Mouse (Mus musculus) neural tube, embryonic 13.5 days (tissue): ENCODE results near the gene Lsp1. TPM values are rescaled to one million over a fixed set of nuclear protein-coding genes. Genes with fewer than 3 reads are reported as not detected.
A peak's percentile ranks its signal among the peaks of the same experiment; 100 is the strongest.

Experiments used
- ATAC-seq: fragments of 200-750 bp; cut with Nextera tagmentation; 2 replicates; pipeline ENCODE4 v1.8.0; 2017; ENCODE audit warnings: low read depth, mild to moderate bottlenecking, moderate TSS enrichment, moderate library complexity
- H3K27ac ChIP-seq: fragments of 300-500 bp; sonication (generic); replicated peaks from 2 replicates; pipeline ENCODE4 v1.5.1; 2015; ENCODE audit warnings: moderate library complexity, mild to moderate bottlenecking, inconsistent platforms
- H3K27me3 ChIP-seq: fragments of 300-500 bp; sonication (generic); 2 replicates; pipeline ENCODE4 v1.6.1; 2015; ENCODE audit warnings: mild to moderate bottlenecking, inconsistent platforms
- H3K36me3 ChIP-seq: fragments of 300-500 bp; sonication (generic); 2 replicates; pipeline ENCODE4 v1.6.1; 2015; ENCODE audit warnings: mild to moderate bottlenecking, inconsistent platforms
- H3K4me1 ChIP-seq: fragments of 300-500 bp; sonication (generic); replicated peaks from 2 replicates; pipeline ENCODE4 v1.6.1; 2015; ENCODE audit warnings: inconsistent platforms
- H3K4me2 ChIP-seq: fragments of 300-500 bp; sonication (generic); 2 replicates; pipeline ENCODE4 v1.6.1; 2015; ENCODE audit warnings: inconsistent platforms, mild to moderate bottlenecking, moderate library complexity
- H3K4me3 ChIP-seq: fragments of 300-500 bp; sonication (generic); 2 replicates; pipeline ENCODE4 v1.5.1; 2015; ENCODE audit warnings: mild to moderate bottlenecking, inconsistent platforms
- H3K9ac ChIP-seq: fragments of 300-500 bp; sonication (generic); 2 replicates; pipeline ENCODE4 v1.6.1; 2015; ENCODE audit warnings: moderate library complexity, mild to moderate bottlenecking, inconsistent platforms
- H3K9me3 ChIP-seq: fragments of 300-500 bp; sonication (generic); 2 replicates; pipeline ENCODE4 v1.6.1; 2016; ENCODE audit warnings: inconsistent platforms
- WGBS: fragments of 180-500 bp; shearing (Covaris S2); methylation state at CpG from one replicate; pipeline ENCODE4 v1.1.7; 2015; 5-methylcytosine and 5-hydroxymethylcytosine counted together
- polyA plus RNA-seq: library from polyadenylated mRNA; unstranded; fragments of >200 nt; fragmentation: Nextera tagmentation; extraction: Ambion mirVana; gene quantifications from 2 replicates; pipeline ENCODE4 v1.2.1, GENCODE M21; 2015

Lsp1 gene
- polyA plus RNA-seq, 1 experiment from 2014 or later = 9.3 TPM

GRCm38 (mm10) chr7:142496158-142496557 is 35.5 kb downstream of the Lsp1 start:
- Histone ChIP-seq H3K9me3 (no peaks in the 10 kb centered on the region), H3K9ac (no peak overlapping the region), H3K4me2 (no peak overlapping the region), H3K27ac (no peak overlapping the region), H3K27me3 (no peaks in the 10 kb centered on the region), H3K4me3 (no peak overlapping the region), H3K36me3 (no peaks in the 10 kb centered on the region), H3K4me1 (no peaks in the 10 kb centered on the region)
- ATAC-seq = no peak
- 78% methylated on average over 3 of the region's 3 CpGs for WGBS

GRCm38 (mm10) chr7:142496800-142497199 is 36.2 kb downstream of the Lsp1 start:
- whole genome bisulfite sequencing = 81% methylated on average over 5 of the region's 5 CpGs
- H3K4me2 ChIP-seq = no peak overlapping the region

GRCm38 (mm10) chr7:142497775-142498174 is 37.2 kb downstream of the Lsp1 start:
- no peak for ATAC-seq
- Histone ChIP-seq H3K4me3 (no peak overlapping the region), H3K36me3 (no peaks in the 10 kb centered on the region), H3K27ac (no peak overlapping the region), H3K27me3 (no peaks in the 10 kb centered on the region), H3K4me2 (no peak overlapping the region), H3K9me3 (no peaks in the 10 kb centered on the region), H3K4me1 (no peaks in the 10 kb centered on the region), H3K9ac (no peak overlapping the region)
- WGBS = 90% methylated on average over 2 of the region's 2 CpGs

More at GRCm38 (mm10) chr7:142496800-142497199, 36.2 kb downstream of the Lsp1 start:
- Histone ChIP-seq H3K27me3 (no peaks in the 10 kb centered on the region), H3K9ac (no peak overlapping the region), H3K4me1 (no peaks in the 10 kb centered on the region), H3K36me3 (no peaks in the 10 kb centered on the region), H3K9me3 (no peaks in the 10 kb centered on the region), H3K27ac (no peak overlapping the region), H3K4me3 (no peak overlapping the region)
- ATAC-seq = no peak

DNA sequence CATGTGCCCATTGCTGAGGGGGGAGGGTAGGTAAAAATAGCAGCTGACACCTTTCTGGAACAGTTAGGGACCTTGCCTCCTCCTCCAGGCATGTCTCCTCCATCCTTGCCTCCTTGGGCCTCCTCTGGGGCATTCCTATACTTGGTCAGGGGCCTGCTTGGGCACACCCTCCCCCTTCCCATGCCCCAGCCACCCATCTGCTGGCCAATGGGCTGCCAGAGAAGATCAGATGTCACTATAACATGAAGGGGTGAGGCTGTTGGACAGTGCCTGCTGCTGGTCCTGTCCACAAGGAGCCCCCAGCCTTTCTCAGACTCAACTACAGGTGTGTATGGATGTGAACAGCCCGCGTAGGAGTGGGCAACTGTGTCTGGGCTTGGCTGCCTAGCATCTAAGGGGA is 38.0 kb downstream of the Lsp1 start, which contains the start of gene Tnnt3:
Gene Tnnt3, plus strand, starts transcription at position 262 of the 400 bp plus-strand sequence.
- Histone ChIP-seq H3K36me3 (no peaks in the 10 kb centered on the region), H3K4me2 (no peak within 1 kb of the TSS), H3K4me3 (no peak within 1 kb of the TSS), H3K4me1 (no peaks in the 10 kb centered on the region), H3K9ac (no peak within 1 kb of the TSS), H3K27ac (no peak within 1 kb of the TSS), H3K9me3 (no peaks in the 10 kb centered on the region), H3K27me3 (no peaks in the 10 kb centered on the region)
- WGBS = 87% methylated on average over 2 of the region's 2 CpGs
- no peak for ATAC-seq

DNA sequence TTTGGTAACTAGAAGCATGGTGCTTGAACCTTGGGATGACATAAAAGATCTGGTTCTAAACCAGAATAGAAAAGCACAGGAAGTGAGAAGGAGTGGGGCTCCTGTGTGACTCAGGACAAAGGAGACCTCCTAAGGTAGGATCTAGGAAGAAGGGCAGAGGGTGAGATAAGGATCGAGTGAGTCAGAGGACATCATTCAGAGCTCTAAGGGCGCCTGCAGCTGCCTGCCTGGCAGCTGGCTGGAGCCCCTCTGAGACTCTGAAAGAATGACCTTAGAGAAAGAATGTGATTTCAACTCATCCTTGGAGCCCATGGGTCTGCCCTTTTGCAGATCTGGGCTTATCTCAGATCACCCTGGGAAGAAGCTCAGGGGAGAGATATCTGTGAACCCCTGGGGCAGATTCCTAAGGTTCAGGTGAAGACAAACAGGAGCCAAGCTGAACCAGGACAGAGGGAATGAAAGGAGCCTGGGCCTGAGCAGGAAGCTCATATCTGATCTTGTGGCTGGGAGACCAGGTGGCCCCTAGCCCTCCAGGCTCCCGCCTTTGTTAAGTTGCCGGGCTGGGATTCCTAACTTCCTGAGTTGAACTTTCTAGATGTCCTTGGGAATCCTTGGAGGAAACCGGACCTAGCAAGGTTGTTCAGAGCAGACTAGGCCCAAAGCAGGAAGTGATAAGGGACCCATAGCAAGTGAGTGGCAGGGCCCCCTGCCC is 38.6 kb downstream of the Lsp1 start:
- Histone ChIP-seq H3K4me1 (no peaks in the 10 kb centered on the region), H3K36me3 (no peaks in the 10 kb centered on the region), H3K27ac (no peak overlapping the region), H3K4me2 (no peak overlapping the region), H3K27me3 (no peaks in the 10 kb centered on the region; the same call in 1 of the 2 replicates), H3K9me3 (no peaks in the 10 kb centered on the region), H3K9ac (no peak overlapping the region), H3K4me3 (no peak overlapping the region)
- WGBS = 86% methylated on average over 5 of the region's 5 CpGs
- no peak for ATAC-seq

DNA sequence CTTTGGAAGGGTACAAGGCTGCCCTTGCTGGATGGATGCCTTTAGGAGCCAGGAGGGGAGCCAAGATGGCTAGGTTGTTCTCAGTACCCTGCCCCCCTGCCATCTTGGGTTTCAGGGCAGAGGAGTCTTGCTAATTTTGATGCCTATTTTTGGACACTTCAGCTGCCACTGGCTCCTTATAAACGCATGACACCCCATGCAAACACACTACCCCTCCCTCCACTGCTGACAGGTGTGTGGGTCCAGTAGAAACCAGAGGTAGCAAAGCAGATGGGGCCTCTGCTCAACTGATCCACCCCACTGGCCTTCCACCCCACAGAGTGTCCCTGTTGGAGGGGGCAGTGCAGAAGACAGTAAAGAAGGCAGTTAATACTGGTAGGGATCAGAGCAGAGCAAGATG is 39.4 kb downstream of the Lsp1 start:
- no peak for ATAC-seq
- peaks cover 6% of the 10 kb centered on the region; the same call in 1 of the 2 replicates for H3K27me3 ChIP-seq
- H3K4me3 ChIP-seq = no peak overlapping the region
- no peaks in the 10 kb centered on the region for H3K36me3 ChIP-seq
- no peaks in the 10 kb centered on the region for H3K9me3 ChIP-seq
- 93% methylated on average over 1 of the region's 1 CpGs for WGBS
- no peaks in the 10 kb centered on the region for H3K4me1 ChIP-seq
- no peak overlapping the region for H3K4me2 ChIP-seq
- H3K9ac ChIP-seq = no peak overlapping the region
- H3K27ac ChIP-seq = no peak overlapping the region

DNA sequence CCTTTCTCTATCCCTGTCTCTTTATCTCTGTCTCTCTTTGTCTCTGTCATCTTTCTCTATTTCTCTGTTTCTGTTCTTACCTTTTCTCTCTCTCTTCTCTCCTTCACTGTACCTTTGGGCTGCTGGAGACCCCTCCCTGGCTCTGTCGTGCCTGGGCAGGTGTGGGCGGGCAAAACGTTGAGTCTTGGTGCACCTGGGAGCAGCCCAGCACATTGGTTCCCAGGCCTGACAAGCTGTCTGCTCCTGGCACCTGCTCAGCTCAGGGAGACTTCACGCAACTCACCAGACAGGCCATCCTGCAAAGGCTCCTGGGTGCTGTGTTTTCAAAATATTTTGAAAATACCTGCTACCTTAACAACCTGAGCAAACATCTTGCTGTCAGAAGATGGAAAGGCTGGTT is 42.6 kb downstream of the Lsp1 start:
- H3K4me3 ChIP-seq = no peak overlapping the region
- no peak overlapping the region for H3K4me2 ChIP-seq
- H3K9me3 ChIP-seq = no peaks in the 10 kb centered on the region
- H3K9ac ChIP-seq = no peak overlapping the region
- no peak for ATAC-seq
- H3K27me3 ChIP-seq = peaks cover 29% of the 10 kb centered on the region
- 93% methylated on average over 4 of the region's 4 CpGs for WGBS
- H3K4me1 ChIP-seq = peaks cover 16% of the 10 kb centered on the region
- no peak overlapping the region for H3K27ac ChIP-seq
- no peaks in the 10 kb centered on the region for H3K36me3 ChIP-seq

DNA sequence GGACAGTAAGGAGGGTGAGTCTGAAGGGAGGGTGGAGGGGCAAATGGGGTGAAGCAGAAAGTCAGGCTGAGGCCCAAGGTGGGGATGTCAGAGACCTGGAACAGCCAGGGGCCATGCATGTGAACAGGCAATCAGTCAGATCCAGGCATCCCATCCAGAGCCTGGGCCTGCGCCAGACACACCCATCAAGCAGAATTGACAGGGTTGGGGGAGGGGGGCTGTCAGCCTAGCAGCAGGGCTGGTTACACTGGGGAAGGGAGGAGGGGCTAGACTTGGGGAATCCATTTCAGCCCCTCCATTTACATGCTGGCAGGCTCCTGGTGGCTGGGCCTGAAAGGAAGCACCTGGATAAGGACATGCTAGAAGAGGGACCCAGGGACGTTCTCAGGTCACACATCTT is 45.3 kb downstream of the Lsp1 start:
- peak; percentile 66; the same call in 1 of the 2 replicates for ATAC-seq
- Histone ChIP-seq H3K27ac (0 out of 2 replicates have a peak overlapping the region, but pooled peaks have one; percentile 9), H3K4me1 (peaks cover 32% of the 10 kb centered on the region), H3K4me3 (no peak overlapping the region), H3K9me3 (no peaks in the 10 kb centered on the region), H3K9ac (0 out of 2 replicates have a peak overlapping the region, but pooled peaks have one; percentile 3), H3K4me2 (no peak overlapping the region), H3K27me3 (peaks cover 32% of the 10 kb centered on the region), H3K36me3 (no peaks in the 10 kb centered on the region)
- WGBS = 29% methylated on average over 2 of the region's 2 CpGs

DNA sequence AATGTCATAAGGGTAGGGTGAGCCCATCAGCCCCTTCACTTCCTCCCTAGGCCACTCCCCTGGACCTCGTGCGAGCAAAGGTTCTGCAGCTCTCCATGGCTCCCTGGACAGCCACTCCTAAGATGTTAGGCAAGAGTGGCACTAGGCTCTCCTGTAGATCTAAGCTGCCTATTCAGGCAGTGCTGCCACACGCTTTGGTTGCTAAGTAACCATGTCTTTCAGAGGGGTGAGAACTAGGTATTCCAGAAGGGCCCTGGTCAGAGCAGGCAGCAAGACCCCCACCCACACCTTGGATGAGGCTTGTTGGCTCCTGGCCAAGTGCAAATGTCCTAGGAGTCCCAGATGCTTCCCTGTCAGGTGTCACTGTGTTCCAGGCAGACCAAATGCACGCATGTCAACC is 45.9 kb downstream of the Lsp1 start:
- 29% methylated on average over 4 of the region's 4 CpGs for WGBS
- peak; percentile 6; the same call in 1 of the 2 replicates for ATAC-seq
- peaks cover 33% of the 10 kb centered on the region for H3K4me1 ChIP-seq
- H3K4me2 ChIP-seq = no peak overlapping the region
- H3K36me3 ChIP-seq = no peaks in the 10 kb centered on the region
- H3K27ac ChIP-seq = peak overlapping the region; percentile 9; the same call in 1 of the 2 replicates
- H3K4me3 ChIP-seq = no peak overlapping the region
- H3K9me3 ChIP-seq = no peaks in the 10 kb centered on the region
- 0 out of 2 replicates have a peak overlapping the region, but pooled peaks have one; percentile 3 for H3K9ac ChIP-seq
- peaks cover 32% of the 10 kb centered on the region for H3K27me3 ChIP-seq

DNA sequence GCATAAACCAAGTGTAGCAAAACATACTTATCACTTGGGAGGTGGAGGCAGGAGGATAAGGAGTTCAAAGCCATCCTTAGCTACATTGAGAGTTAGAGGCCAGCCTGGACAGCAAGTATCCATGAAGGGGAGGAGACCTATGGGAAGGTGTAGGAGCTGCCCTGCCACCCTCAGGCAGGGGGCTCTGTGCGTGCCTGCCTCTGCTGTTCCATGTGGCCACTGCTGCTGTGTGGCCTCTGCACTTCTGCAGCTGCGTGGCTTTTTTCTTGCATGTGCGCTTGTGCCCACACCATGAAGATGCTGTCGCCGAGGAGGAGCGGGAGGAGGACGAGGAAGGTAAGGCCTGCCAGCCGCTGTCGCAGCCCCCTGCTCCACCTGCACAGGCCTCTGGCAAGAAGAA is 46.8 kb downstream of the Lsp1 start:
- no peak overlapping the region for H3K9ac ChIP-seq
- WGBS = 91% methylated on average over 9 of the region's 9 CpGs
- H3K27ac ChIP-seq = no peak overlapping the region
- ATAC-seq = no peak
- H3K36me3 ChIP-seq = no peaks in the 10 kb centered on the region
- H3K4me1 ChIP-seq = peaks cover 33% of the 10 kb centered on the region
- no peak overlapping the region for H3K4me3 ChIP-seq
- no peaks in the 10 kb centered on the region for H3K9me3 ChIP-seq
- H3K4me2 ChIP-seq = no peak overlapping the region
- peaks cover 40% of the 10 kb centered on the region for H3K27me3 ChIP-seq

DNA sequence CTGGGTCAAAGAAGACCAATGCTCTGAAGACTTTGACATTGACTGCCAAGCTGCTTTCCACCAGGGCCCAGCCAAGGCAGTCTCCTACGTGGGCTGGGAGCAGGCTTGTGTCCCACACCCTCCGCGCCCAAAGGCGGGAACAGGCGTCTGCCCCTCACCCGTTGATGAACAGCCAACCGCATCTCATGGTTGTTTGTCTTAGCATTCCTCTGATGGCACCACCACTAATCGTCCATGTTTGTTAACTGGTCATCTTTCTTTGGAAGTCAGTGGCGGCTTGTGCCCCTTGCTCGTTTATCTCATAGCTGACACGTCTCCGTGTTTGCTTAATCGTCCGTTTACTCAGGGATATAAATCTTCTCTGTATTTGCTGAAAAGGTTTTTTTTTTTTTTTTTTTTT is 48.9 kb downstream of the Lsp1 start:
- no peak overlapping the region for H3K4me2 ChIP-seq
- no peaks in the 10 kb centered on the region for H3K36me3 ChIP-seq
- no peak overlapping the region for H3K4me3 ChIP-seq
- no peak for ATAC-seq
- H3K4me1 ChIP-seq = peaks cover 33% of the 10 kb centered on the region
- no peaks in the 10 kb centered on the region for H3K9me3 ChIP-seq
- H3K27ac ChIP-seq = peak overlapping the region; percentile 83
- peaks cover 56% of the 10 kb centered on the region for H3K27me3 ChIP-seq
- 5% methylated on average over 14 of the region's 14 CpGs for WGBS
- no peak overlapping the region for H3K9ac ChIP-seq

GRCm38 (mm10) chr7:142510021-142510777 is 49.6 kb downstream of the Lsp1 start:
- Histone ChIP-seq H3K9me3 (no peaks in the 10 kb centered on the region), H3K4me2 (0 out of 2 replicates have a peak overlapping the region, but pooled peaks have one; percentile 14), H3K9ac (peak overlapping the region; percentile 31; the same call in 1 of the 2 replicates), H3K27ac (peak overlapping the region; percentile 83), H3K36me3 (no peaks in the 10 kb centered on the region), H3K4me3 (no peak overlapping the region), H3K27me3 (peaks cover 54% of the 10 kb centered on the region), H3K4me1 (peaks cover 33% of the 10 kb centered on the region)
- WGBS = 5% methylated on average over 12 of the region's 12 CpGs
- 0 out of 2 replicates have a peak, but pooled peaks have one; percentile 60 for ATAC-seq
